Mouse (Mus musculus): ENCODE measurements around the gene Ccr10. TPM values are rescaled to one million over a fixed set of nuclear protein-coding genes. Genes with fewer than 3 reads are reported as not detected.

The Ccr10 gene
- polyA plus RNA-seq, 1 experiment: 0.45 TPM

DNA sequence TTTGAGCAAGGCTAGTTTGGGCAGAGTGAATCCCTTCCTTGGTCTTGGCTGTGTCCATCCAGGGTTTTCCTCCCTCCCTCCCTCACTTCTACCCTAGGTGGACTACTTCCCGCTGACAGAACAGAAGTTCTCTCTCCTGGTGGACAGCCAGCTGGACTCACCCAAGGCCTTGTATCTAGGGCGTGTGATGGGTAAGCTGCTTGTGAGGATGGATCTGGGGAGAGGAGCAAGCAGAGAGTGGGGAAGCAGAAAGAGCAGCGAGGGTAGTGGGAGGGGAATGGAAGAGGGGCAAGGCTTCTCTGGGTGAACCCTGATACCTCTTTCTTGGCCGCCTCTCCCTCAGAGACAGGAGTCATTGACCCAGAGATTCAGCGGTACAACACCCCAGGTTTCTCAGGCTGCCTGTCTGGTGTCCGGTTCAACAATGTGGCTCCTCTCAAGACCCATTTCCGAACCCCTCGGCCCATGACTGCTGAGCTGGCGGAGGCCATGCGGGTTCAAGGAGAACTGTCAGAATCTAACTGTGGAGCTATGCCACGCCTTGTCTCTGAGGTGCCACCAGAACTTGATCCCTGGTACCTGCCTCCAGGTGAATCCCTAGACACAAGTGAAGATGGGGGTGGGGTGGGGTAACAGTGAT, 13.0 kb upstream of the Ccr10 start:
- DNase-seq (ENCODE audit: low read depth): no peak

DNA sequence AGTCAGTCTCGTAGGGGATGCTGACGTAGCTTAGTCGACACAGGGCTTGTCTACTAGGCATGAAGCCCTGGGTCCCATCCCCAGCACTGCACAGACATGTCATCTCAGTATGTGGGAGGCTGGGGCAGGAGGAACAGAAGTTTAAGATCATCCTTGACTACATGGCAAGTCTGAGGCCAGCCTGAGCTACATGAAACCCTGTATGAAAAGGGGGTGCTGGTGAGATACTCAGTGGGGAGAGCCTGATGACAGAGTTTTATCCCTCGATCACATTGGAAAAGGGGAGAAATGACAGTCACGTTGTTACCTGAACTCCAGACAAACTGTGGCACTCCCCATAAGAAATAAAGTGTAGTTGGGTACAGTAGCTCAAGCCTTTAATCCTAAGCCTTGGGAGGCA, 12.3 kb upstream of the Ccr10 start:
- no peak for DNase-seq (ENCODE audit: low read depth)

DNA sequence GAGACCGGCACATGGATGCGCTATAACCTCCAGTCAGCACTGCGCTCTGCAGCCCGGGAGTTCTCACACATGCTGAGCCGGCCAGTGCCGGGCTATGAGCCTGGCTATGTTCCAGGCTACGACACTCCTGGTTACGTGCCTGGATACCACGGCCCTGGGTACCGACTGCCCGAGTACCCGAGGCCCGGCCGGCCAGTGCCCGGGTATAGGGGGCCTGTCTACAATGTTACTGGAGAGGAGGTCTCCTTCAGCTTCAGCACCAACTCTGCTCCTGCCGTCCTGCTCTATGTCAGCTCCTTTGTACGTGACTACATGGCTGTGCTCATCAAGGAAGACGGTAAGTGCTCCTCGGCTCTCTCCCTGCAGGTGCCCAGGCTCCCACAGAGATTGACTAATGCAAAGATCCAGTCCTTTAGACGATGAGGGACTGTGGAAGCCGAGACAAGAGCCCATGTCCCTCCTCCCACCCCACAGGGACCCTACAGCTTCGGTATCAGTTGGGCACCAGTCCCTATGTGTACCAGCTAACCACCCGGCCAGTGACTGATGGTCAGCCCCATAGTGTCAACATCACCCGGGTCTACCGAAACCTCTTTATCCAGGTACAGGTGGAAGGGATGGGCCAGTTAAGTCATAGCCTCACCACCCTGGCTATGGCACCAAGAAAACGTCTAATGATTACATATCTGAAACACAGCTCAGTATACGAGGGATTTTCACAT, 11.4 kb upstream of the Ccr10 start:
- no peak for DNase-seq (ENCODE audit: low read depth)

DNA sequence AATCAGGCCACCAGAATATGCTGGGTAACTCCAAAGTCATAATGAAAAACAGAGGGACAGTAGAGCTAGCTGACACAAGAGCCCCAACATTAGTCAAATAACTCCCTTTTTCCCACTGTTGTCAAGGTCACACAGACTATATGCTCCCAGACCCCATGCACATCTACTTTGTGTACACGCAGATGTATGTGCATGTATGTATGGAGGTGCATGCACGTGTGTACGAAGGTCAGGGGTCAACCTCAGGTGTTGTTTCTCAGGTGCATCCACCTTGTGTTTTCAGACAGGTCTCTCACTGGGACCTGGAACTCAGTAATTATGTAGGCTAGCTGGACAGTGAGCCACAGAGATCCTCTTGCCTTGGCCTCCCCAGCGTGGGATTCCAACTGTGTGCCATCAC, 10.2 kb upstream of the Ccr10 start:
- no peak for DNase-seq (ENCODE audit: low read depth)

DNA sequence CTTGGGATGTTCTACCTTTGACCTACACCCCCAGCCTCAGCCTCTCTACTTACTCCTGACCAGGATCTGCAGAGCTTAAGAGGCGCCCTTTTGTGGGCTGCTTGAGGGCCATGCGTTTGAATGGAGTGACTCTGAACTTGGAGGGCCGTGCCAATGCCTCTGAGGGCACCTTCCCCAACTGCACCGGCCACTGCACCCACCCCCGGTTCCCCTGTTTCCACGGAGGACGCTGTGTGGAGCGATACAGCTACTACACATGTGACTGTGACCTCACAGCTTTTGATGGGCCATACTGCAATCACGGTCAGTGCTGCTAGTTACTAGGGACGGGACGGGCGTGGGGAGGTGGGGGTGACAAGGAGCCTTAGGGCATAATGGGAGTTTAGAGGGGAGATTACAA, 9.7 kb upstream of the Ccr10 start:
- DNase-seq (ENCODE audit: low read depth): no peak

DNA sequence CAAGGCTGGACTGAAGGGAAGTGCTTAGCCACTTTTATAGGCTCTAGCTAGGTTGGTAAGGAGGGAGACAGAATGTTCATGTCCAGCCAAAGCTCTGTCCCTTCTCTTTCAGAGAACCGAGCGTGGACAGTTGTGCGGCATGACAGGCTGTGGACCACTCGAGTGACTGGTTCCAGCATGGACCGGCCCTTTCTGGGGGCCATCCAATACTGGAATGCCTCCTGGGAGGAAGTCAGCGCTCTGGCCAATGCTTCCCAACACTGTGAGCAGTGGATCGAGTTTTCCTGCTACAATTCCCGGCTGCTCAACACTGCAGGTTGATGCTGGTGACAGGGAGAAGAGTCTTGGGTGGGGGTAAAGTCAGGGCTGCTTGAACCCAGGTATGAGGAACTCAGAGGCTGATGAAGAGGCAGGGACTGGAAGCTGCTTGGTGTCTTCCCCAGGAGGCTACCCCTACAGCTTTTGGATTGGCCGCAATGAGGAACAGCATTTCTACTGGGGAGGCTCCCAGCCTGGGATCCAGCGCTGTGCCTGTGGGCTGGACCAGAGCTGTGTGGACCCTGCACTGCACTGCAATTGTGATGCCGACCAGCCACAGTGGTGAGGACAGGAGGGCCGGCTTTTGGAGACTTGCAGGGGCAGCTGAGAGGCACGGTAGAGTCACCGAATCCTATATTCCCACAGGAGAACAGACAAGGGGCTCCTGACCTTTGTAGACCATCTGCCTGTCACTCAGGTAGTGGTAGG, 7.7 kb upstream of the Ccr10 start:
- no peak for DNase-seq (ENCODE audit: low read depth)

DNA sequence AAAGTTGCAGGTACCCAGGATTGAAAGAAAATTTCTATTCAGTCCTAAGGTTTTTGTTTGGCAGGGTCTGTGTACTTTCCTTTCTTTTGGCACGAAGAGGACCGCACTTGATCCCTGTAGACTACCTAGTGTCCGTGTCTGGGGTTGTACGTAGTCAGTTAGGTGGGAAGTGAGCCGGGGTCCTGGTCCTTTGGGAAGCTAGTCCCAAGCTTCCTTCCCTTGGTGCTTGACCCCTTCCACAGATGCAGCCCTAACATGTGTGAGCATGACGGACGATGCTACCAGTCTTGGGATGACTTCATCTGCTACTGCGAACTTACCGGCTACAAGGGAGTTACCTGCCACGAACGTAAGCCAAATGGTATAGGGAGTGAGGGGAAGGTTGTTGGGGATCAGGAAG, 6.7 kb upstream of the Ccr10 start:
- no peak for DNase-seq (ENCODE audit: low read depth)

DNA sequence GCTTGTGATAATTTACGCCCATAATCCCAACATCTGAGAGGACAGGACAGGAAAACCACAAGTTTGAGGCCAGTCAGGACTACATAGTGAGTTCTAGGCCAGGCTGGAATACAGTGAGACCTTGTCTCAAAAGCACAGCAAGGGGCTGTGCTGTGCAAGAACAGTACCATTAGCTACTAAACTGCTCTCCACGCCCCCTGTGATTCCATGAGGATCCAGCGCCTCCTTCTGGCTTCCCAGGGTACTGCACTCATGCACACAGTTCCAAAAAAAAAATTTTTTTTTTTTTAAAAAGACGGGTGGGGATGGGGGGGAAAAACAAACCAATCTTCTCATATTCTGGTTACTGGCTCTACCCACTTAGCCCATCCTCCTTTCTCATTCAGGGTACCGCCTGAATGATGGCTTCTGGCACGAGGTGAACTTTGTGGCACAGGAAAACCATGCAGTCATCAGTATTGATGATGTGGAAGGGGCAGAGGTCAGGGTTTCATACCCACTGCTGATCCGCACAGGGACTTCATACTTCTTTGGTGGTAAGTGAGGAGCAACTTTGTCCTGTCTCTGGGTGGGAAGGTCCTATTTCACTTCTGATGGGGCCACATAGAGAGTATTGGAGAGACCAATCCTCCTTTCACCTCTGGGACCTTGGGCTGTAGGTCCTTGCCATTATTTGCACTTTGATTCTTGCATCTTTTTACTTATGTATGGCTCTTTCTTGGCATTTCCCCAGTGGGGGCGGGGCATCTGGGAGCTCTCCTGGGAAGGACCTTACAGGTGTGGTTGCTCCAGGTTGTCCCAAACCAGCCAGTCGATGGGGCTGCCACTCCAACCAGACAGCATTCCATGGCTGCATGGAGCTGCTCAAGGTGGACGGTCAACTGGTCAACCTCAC, 5.8 kb upstream of the Ccr10 start:
- no peak for DNase-seq (ENCODE audit: low read depth)

DNA sequence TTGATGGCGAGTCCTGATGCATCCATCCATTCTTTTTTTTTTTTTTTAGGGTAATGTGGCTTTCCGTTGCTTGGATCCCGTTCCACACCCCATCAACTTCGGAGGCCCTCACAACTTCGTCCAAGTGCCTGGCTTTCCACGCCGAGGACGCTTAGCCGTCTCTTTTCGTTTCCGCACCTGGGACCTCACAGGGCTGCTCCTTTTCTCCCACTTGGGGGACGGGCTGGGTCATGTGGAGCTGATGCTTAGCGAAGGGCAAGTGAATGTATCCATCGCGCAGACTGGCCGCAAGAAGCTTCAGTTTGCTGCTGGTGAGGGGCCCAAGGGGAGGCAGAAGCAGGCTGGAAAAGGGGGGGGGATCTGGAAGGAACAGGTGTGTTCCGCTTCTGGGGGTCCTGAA, 5.0 kb upstream of the Ccr10 start:
- no peak for DNase-seq (ENCODE audit: low read depth)

DNA sequence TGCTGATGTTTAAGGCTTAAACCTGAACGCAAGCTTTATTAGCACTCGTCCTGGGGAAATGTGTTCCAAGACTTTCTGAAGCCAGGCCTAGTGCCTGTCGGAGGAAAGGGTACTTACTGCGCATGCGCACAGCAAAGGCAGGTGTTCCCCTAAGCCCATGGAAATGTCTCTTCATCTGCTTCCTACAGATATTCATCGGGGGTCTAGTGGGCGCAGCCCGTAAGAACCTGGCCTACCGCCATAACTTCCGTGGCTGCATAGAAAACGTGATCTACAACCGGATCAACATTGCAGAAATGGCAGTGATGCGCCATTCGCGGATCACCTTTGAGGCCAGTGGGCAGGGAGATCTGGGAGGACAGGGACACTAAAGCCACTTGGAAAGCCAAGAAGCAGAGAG, 4.1 kb upstream of the Ccr10 start:
- DNase-seq (ENCODE audit: low read depth): no peak

DNA sequence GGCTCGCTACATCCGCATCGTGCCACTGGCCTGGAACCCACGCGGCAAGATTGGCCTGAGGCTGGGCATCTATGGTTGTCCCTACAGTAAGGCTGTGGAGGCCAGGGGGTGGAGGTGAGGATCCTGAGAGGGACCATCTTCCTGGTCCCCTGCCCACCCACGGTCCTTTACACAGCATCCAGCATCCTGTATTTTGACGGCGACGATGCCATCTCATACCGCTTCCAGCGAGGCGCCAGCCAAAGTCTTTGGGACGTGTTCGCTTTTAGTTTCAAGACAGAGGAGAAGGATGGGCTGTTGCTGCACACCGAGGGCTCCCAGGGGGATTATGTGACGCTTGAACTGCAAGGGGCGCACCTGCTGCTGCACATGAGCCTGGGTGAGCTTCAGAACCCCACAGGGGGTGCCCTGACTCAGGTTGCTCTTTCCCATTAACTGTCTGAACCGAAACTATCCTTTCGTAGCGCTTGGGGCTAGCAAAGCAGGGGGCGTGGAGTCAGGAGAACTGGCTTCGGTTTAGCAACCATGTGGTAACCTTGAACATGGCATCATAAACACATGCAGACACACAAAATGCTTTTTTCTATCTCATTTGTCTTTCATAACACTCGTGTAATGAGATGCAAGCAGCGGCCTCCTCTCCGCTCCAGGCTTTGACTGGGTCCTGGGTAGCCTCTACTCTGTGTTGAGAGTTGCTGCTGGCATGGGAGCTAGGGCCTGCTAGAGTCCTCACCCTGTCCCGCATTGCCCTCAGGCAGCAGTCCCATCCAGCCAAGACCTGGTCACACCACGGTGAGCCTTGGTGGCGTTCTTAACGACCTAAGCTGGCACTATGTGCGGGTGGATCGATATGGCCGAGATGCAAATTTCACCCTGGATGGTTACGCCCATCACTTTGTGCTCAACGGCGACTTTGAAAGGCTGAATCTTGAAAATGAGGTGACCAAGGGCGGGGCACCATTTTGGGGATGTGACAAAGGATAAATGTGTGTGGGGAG, 3.1 kb upstream of the Ccr10 start:
- no peak for DNase-seq (ENCODE audit: low read depth)

DNA sequence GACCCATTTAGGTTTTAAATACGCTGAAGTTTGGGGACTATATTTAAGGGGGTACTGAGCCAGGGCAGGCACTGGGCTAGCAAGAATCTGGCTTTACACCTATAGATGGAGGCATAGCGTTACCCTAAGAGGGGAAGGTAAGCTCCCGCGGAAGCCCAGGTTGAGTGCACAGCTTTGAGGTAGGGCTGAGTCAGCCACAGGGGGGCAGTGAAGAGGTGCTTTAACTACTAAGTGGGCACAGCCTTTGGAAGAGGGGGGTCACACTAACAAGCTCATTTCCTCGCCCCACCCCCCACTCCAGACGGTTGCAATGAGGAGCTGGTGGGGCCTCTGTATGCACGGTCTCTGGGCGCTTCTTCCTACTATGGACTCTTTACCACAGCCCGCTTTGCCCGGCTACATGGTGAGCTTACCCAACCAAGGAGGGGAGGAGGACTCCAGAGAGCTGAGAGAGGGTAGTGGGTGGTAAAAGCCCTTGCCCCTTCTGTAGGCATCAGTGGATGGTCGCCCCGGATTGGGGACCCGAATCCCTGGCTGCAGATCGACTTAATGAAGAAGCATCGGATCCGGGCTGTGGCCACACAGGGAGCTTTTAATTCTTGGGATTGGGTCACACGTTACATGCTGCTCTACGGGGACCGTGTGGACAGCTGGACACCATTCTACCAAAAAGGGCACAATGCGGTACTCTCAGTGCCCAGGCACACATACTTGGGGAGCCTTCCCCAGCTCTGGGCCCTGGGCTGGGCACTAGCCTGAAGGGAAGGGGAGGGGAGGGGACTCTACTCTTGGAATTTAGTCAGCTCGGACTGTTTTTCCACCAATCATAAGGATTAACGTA, 1.9 kb upstream of the Ccr10 start:
- no peak for DNase-seq (ENCODE audit: low read depth)

DNA sequence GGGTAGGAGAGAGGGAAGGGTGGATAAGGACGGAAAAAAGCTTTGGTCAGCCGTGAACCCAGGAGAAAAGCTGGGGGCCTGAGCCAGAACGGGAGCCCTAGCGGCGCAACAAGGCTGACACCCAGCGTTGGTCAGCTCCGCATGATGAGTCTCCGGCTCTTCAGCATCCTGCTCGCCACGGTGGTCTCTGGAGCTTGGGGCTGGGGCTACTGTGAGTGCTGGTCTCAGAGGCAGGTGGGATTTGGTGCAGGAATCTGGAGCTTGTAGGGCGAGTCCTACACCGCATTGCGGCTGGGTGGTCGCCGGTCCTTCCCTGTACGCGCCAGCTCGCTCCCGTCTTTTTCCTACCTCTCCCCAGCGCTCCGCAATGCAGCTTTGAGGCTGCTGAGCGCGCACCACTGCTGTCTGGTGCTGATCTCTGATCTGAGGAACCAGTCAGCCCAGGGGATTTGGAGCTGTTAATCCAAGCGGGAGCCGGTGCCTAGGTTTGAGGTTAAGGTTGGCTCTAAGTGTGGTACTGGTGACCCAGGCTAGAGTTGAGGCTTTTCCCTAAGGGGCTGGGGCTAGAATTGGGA, 961 bp upstream of the Ccr10 start:
- DNase-seq (ENCODE audit: low read depth): no peak

DNA sequence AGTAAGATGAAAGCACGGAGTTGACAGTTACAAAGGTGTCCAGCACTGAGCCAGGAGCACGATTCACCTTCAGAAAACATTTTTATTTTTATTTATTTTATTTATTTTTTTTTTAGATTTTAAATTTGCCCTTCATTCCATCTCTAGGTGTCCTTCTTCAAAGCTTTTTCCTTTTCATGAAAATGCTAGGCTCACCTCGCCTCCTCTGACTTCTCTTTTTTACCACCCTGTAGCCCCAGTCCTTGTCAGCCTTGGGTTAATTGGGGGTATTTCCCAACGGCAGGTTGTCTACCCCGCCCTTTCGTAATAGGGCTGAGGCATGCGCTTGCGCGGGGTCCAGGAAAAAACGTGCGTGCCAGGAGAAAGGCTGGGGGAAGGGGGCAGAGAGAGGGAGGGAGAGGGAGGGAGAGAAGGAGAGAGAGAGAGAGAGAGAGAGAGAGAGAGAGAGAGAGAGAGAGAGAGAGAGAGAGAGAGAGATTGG, 433 bp upstream of the Ccr10 start:
- no peak for DNase-seq (ENCODE audit: low read depth)

DNA sequence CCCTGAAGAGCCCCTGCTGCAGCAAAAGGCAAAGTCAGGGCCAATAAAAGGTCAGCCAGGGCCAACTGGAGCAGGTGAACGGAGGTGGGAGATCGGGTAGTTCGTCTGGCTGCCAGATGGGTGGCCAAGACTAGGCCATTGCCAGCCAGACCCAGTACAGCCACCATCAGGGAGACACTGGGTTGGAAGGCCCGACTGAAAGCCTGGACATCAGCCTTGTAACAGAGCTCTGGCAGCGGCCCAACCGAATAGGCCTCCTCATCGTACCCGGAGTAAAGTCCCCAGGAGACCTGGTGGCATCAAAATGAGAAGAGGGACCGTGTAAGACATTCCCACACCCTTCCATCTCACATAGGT, 876 bp downstream of the Ccr10 start:
- DNase-seq (ENCODE audit: low read depth): no peak

DNA sequence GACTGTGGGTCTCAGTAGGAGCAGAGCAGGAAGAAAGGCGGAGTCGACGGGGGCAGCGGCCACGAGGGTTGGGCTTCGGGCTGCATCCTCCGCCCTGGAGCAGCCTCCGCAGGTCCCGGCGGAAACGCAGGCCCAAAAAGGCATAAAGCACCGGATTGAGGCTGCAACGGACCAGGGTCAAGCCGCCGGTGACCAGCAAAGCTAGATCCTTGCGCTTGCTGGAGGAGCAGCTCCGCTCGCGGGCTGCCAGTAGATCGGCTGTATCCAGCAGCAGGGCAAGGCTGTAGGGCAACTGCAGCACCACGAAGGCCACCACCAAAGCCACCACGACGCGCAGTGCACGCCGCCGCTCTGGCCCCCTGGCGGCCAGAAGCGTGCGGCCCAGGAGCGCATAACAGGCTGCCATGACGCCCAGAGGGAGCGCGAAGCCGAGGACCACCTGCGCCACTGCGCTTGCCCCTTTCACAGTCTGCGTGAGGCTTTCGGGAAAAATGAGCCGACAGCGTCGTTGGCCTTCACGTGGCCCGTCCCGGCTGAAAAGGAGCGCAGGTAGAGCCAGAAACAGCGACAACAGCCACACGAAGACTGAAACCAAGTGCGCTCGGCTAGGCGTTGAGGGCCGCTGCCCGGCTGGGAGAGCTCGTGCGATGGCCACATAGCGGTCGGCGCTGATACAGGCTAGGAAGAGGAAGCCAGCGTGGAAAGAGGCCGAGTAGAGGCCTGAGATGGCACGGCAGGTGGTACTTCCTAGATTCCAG, 1.4 kb downstream of the Ccr10 start:
- DNase-seq (ENCODE audit: low read depth): no peak

DNA sequence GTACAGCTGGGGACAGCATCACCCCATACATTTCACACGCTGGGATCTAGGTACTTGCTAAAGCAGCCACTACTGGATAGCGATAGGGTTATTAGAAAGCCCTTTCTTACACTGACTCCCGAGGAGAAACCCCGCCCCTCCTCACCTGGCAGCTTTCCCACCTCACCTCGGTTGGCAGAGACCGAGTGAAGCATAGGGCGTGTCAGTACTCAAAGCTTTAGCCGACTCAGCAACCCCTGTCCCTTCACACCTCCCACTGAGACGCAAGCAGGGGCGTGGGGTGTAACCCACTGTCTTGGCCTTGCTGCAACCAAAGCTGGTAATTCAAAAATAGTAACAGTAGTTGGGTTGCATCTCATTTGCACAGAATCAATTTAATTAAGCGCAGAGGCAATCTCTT, 2.1 kb downstream of the Ccr10 start:
- no peak for DNase-seq (ENCODE audit: low read depth)

DNA sequence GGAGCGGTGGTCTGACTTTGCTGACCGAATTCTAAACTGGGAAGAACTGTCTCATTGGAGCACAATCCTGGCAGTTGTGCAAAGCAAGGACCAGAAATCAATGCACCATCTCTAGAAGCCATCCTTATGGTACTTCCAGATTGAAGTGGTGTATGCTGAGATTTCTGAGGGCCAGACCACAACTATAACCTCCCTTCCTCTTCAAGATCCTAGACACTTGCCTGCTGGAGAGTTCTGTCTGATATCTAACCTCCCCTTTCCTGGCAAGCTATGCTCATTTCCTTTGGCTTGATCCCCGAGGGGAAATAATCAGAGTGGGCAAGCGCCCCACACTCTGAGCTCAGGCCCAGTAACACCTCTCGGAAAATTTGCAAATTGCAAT, 2.8 kb downstream of the Ccr10 start:
- DNase-seq (ENCODE audit: low read depth): no peak
